Mouse (Mus musculus) lung, embryonic 15.5 days (tissue): Measurements from ENCODE around the gene Dst. TPM values are rescaled to one million over a fixed set of nuclear protein-coding genes. Genes with fewer than 3 reads are reported as not detected.

Experiments
- ATAC-seq: fragments of 200-750 bp; cut with Nextera tagmentation; 2 replicates; pipeline ENCODE4 v1.8.0; 2017; ENCODE audit warnings: moderate number of reproducible peaks, borderline replicate concordance; ENCODE audit not compliant: low FRiP score, low TSS enrichment; ENCODE audit errors: extremely low read depth
- H3K27ac ChIP-seq: fragments of 300-500 bp; sonication (generic); 2 replicates; pipeline ENCODE4 v1.5.1; 2015; ENCODE audit warnings: moderate library complexity, mild to moderate bottlenecking, inconsistent platforms
- H3K27me3 ChIP-seq: fragments of 300-500 bp; sonication (generic); 2 replicates; pipeline ENCODE4 v1.6.1; 2015; ENCODE audit warnings: inconsistent platforms
- H3K36me3 ChIP-seq: fragments of 300-500 bp; sonication (generic); 2 replicates; pipeline ENCODE4 v1.6.1; 2015; ENCODE audit warnings: inconsistent platforms
- H3K4me1 ChIP-seq: fragments of 300-500 bp; sonication (generic); 2 replicates; pipeline ENCODE4 v1.6.1; 2015; ENCODE audit warnings: inconsistent platforms
- H3K4me2 ChIP-seq: fragments of 300-500 bp; sonication (generic); 2 replicates; pipeline ENCODE4 v1.6.1; 2015; ENCODE audit warnings: inconsistent platforms, mild to moderate bottlenecking, moderate library complexity
- H3K4me3 ChIP-seq: fragments of 300-500 bp; sonication (generic); 2 replicates; pipeline ENCODE4 v1.5.1; 2015; ENCODE audit warnings: mild to moderate bottlenecking, inconsistent platforms
- H3K9ac ChIP-seq: fragments of 300-500 bp; sonication (generic); 2 replicates; pipeline ENCODE4 v1.6.1; 2015; ENCODE audit warnings: inconsistent platforms
- H3K9me3 ChIP-seq: fragments of 300-500 bp; sonication (generic); 2 replicates; pipeline ENCODE4 v1.6.1; 2016; ENCODE audit warnings: inconsistent platforms
- WGBS: fragments of 180-500 bp; shearing (Covaris S2); methylation state at CpG from one replicate; pipeline ENCODE4 v1.1.7; 2015; 5-methylcytosine and 5-hydroxymethylcytosine counted together
- polyA plus RNA-seq: library from polyadenylated mRNA; unstranded; fragments of >200 nt; fragmentation: Nextera tagmentation; extraction: Ambion mirVana; gene quantifications from 2 replicates; pipeline ENCODE4 v1.2.1, GENCODE M21; 2015

The Dst gene
- 13.2 and 15.2 TPM in 2 replicates for polyA plus RNA-seq

DNA sequence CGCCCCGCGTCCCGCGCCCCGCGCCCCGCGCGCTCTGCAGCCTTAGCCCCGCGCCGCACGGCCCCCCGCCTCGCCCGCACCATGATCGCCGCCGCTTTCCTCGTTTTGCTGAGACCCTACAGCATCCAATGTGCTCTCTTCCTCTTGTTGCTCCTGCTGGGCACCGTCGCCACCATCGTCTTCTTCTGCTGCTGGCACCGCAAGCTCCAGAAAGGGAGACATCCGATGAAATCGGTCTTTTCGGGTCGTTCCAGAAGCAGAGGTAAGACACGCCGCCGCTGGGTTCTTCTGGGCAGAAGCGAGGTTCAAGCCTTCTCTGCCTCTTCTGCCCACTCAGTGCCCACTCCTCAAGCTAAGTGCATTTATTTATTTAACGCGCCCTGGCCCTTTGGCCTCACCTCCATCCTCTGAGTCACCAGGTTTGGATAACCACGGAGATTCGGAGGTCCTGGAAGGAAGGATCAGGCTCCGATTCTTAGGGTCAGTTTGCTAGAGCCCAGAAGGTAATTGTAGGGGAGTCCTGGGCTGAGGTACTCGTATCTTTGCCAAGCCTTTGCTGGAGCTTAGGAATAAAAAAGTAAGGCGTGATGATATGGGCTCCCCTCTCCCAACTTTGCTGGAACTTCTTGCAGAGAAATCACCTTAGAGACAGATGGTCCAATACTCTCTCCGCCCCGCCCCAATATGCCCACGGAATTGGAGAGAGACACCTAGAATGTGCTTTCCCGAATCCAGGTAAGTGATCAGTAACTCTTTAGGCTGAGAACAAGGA is at the start of gene Dst:
Dst (plus strand) TSS at position 35 of the 772 bp plus-strand sequence.
- WGBS: 3% methylated on average over 43 of the region's 44 CpGs

DNA sequence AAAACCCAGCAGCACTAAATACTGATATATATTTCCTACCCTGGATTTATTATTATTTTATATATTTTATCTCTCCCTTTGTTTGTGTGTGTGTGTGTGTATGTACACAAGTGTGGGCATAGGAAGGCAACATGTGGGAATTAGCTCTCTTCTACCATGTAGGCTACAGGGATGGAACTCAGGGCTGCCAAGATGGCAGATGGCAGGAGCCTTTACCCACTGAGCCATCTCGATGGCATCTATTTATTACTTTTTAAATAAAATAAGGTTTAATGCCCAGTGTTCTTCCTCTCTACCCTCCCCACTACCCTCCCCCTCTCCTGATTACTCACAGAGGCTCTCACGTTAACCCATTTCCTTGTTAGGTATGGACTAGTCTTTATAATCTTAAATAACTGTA is 39.0 kb upstream of the Dst start:
- no peaks in the 10 kb centered on the region for H3K4me1 ChIP-seq
- H3K27me3 ChIP-seq: no peaks in the 10 kb centered on the region
- no peak overlapping the region for H3K27ac ChIP-seq
- no peak overlapping the region for H3K9ac ChIP-seq
- H3K36me3 ChIP-seq: no peaks in the 10 kb centered on the region
- no peak overlapping the region for H3K4me3 ChIP-seq
- no peaks in the 10 kb centered on the region for H3K9me3 ChIP-seq
- 84% methylated on average over 2 of the region's 2 CpGs for WGBS
- no peak overlapping the region for H3K4me2 ChIP-seq
- ATAC-seq: no peak

More for the DNA sequence above, at the start of gene Dst:
- Histone ChIP-seq H3K9ac (peak within 1 kb of the TSS; percentile 44), H3K27me3 (peaks cover 44% of the 10 kb centered on the region), H3K27ac (no peak within 1 kb of the TSS), H3K36me3 (no peaks in the 10 kb centered on the region), H3K4me2 (peak within 1 kb of the TSS; percentile 100), H3K9me3 (no peaks in the 10 kb centered on the region), H3K4me1 (peaks cover 19% of the 10 kb centered on the region), H3K4me3 (peak within 1 kb of the TSS; percentile 64)
- ATAC-seq: 0 out of 2 replicates have a peak, but pooled peaks have one; percentile 19

DNA sequence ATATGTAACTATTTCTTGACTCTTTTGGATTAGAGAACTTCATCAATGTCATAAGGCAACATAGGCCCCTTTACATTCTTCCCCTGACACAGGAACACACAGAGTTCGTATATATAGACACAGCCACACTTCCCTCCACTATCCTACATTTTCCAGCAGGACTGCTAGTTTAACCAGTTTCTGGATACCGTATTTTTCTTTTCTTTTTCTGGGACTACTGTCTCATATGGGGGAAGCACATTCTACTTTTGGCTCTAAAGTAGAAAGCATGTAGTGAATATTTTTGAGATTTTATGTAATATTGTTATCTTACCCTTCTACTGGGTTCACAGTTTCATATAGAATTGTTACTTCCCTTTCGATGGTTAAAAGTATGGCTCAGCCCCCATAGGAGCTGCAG is 38.6 kb upstream of the Dst start:
- Histone ChIP-seq H3K4me3 (no peak overlapping the region), H3K4me2 (no peak overlapping the region), H3K27ac (no peak overlapping the region), H3K36me3 (no peaks in the 10 kb centered on the region), H3K9ac (no peak overlapping the region), H3K4me1 (no peaks in the 10 kb centered on the region), H3K9me3 (no peaks in the 10 kb centered on the region), H3K27me3 (no peaks in the 10 kb centered on the region)
- WGBS: 80% methylated on average over 3 of the region's 3 CpGs
- ATAC-seq: no peak

DNA sequence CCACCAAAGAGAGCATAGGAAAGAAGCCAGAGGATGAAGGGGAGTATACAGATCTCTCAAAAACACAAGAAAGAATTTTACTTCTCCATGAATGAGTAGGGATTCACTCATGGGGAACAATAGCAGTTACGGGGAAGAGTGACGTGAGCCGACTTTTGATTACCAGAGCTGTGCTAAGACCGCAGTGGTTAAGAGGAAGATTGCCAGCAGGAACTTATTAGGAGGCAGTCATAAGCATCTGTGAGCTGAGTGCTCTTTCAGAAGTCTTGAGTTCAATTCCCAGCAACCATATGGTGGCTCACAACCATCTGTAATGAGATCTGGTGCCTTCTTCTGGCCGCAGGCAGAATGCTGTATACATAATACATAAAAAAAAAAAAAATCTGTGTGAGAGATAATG is 34.5 kb upstream of the Dst start:
- Histone ChIP-seq H3K4me3 (no peak overlapping the region), H3K9ac (no peak overlapping the region), H3K4me1 (no peaks in the 10 kb centered on the region), H3K27ac (no peak overlapping the region), H3K36me3 (no peaks in the 10 kb centered on the region), H3K9me3 (no peaks in the 10 kb centered on the region), H3K27me3 (no peaks in the 10 kb centered on the region), H3K4me2 (no peak overlapping the region)
- ATAC-seq: no peak
- WGBS: 93% methylated on average over 5 of the region's 5 CpGs

DNA sequence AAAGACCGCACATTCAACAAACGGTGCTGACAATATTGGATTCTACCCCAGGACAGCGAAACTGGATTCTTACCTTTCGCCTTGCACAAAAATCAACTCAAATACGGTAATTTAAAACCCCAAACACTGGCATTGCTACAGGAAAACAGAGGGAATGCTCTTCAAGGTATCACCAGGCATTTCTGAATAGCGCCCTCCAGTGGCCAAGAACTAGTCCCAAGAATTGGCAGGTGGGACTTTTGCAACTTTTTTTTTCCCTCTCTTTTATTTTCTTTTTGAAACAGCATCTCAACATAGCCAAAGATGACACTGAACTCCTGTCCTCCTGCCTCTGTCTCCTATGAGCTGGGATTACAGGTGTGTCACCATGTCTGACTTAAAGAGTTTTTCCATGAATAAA is 32.3 kb upstream of the Dst start:
- Histone ChIP-seq H3K4me3 (no peak overlapping the region), H3K4me1 (no peaks in the 10 kb centered on the region), H3K9me3 (no peaks in the 10 kb centered on the region), H3K27ac (no peak overlapping the region), H3K36me3 (no peaks in the 10 kb centered on the region), H3K9ac (no peak overlapping the region), H3K27me3 (no peaks in the 10 kb centered on the region), H3K4me2 (no peak overlapping the region)
- ATAC-seq: no peak
- 41% methylated on average over 6 of the region's 6 CpGs for WGBS

DNA sequence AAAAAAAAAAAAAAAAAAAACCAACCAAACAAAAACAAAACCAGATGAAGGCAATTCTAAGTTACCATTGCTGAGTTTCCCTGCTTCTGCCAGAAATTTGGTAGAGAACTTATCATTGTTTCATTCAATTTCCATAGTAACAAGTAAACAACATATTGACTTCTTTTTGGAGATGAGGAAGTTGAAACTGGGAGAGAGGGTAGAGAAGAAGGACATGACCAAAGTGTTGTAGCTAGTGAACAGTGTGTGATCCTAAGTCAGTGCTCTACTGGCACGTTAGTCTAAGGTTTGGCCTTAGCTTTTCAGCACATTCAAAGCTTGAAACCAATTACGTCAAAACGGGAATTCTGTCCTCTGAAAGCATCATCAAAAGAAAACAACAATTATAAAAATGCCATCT is 31.6 kb upstream of the Dst start:
- no peaks in the 10 kb centered on the region for H3K9me3 ChIP-seq
- WGBS: 77% methylated on average over 3 of the region's 3 CpGs

DNA sequence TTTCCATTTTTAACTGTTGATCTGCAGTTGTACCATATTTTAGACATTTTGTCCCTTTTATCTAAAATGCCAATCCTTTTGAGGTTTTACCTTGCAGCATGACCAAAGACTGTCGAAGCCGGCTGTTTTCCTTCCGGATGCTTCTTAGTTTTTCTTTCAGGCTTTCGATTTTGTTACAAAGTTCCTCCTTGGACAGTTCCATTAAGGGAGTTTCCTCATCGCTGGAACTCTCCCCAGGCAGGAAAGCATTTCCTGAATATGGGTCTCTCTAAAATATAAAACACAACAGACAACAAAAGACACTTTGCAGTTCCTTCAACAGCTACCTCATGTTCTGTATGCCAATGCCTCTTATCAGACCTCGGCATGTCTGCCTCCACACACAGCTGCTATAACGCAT is 29.9 kb upstream of the Dst start:
- no peaks in the 10 kb centered on the region for H3K27me3 ChIP-seq
- H3K4me1 ChIP-seq: 0 out of 2 replicates have a peak, but pooled peaks cover under 1% of the 10 kb centered on the region
- WGBS: 72% methylated on average over 7 of the region's 7 CpGs
- no peak overlapping the region for H3K4me2 ChIP-seq
- no peaks in the 10 kb centered on the region for H3K36me3 ChIP-seq
- H3K9me3 ChIP-seq: no peaks in the 10 kb centered on the region
- H3K4me3 ChIP-seq: no peak overlapping the region
- no peak for ATAC-seq
- H3K27ac ChIP-seq: no peak overlapping the region
- H3K9ac ChIP-seq: no peak overlapping the region

More for the DNA sequence above, 31.6 kb upstream of the Dst start:
- Histone ChIP-seq H3K9ac (no peak overlapping the region), H3K4me2 (no peak overlapping the region), H3K27me3 (no peaks in the 10 kb centered on the region), H3K4me3 (no peak overlapping the region), H3K36me3 (no peaks in the 10 kb centered on the region), H3K4me1 (no peaks in the 10 kb centered on the region), H3K27ac (no peak overlapping the region)
- no peak for ATAC-seq

DNA sequence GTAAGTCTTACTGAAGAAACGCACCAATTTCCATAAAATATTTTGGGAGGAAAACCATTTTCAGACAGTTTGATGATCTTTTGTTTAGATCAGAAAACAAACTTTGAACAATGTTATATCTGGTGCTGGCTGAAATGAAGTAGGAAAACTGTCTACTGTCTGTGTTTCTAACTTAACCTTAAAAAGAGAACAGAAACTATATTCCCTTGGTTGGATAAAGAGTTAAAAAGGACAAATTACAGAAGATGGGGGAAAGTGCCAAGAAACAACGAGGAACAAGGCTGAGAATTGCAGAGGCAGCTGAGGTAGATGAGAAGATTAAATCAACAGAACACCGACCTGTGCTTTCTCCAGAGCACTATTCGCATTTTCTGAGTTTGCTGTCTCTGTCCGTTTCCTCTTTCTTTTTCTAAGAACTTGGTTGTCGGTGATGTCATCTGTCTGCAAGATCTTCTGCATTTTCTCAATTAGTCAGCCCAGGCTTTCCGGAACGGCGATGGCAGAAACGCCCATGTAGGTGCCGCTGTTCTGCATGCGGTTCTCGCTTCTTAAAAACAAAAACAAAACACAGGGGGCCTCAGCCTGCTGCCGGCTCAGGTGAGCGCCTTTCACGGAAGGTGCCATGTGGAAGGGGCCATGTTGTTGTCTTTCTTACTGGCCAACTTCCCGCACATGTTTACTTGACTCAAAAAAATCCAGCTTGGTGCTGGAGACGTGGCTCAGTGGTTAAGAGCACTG is 24.8 kb upstream of the Dst start:
- ATAC-seq: no peak
- Histone ChIP-seq H3K4me3 (peak overlapping the region; percentile 15), H3K4me1 (peaks cover 6% of the 10 kb centered on the region; the same call in 1 of the 2 replicates), H3K4me2 (peak overlapping the region; percentile 44), H3K9me3 (no peaks in the 10 kb centered on the region), H3K27me3 (no peaks in the 10 kb centered on the region), H3K27ac (no peak overlapping the region), H3K36me3 (no peaks in the 10 kb centered on the region), H3K9ac (no peak overlapping the region)
- WGBS: 11% methylated on average over 18 of the region's 18 CpGs

DNA sequence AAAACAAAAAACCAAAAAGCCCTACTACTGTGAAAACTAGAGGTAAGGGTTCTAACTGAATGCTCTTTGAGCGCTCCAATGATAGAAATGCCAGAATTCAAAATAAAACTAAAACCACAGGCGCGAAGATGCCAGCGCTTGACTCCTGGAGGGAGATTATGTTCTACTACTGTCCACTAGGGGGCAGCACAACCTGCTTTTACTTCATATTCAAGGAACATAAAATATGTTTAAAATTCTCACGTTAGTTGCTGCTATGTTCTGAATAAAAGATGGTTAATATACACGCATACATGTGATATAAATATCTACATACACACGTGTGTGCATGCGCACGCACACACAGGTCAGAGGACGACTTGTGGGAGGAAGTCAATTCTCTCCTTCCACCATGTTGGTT is 15.2 kb upstream of the Dst start:
- 61% methylated on average over 10 of the region's 10 CpGs for WGBS
- no peak overlapping the region for H3K4me2 ChIP-seq
- H3K4me1 ChIP-seq: no peaks in the 10 kb centered on the region
- no peak overlapping the region for H3K9ac ChIP-seq
- no peaks in the 10 kb centered on the region for H3K36me3 ChIP-seq
- no peak for ATAC-seq
- no peak overlapping the region for H3K4me3 ChIP-seq
- no peak overlapping the region for H3K27ac ChIP-seq
- H3K27me3 ChIP-seq: no peaks in the 10 kb centered on the region
- H3K9me3 ChIP-seq: no peaks in the 10 kb centered on the region

DNA sequence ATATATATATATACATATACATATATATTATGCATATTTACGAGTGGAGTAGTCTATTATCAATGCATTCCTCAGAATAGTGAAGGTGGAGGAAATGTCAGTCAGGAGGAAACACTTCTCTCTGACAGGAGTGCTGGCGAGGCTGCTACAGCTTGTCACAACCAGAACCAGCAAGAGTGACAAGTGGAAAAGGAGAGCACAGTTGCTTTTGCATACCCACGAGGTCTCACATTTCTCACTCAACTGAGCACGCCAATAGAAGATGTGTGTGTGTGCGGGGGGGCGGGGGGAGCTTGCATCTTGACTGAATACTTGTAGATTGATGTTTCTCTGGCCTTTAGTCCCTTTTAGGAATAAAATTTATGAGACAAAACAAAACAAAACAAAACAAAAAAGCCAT is 11.9 kb upstream of the Dst start:
- H3K9me3 ChIP-seq: no peaks in the 10 kb centered on the region
- no peaks in the 10 kb centered on the region for H3K27me3 ChIP-seq
- ATAC-seq: no peak
- no peaks in the 10 kb centered on the region for H3K4me1 ChIP-seq
- H3K4me3 ChIP-seq: no peak overlapping the region
- no peaks in the 10 kb centered on the region for H3K36me3 ChIP-seq
- WGBS: 65% methylated on average over 6 of the region's 6 CpGs
- H3K4me2 ChIP-seq: no peak overlapping the region
- H3K27ac ChIP-seq: no peak overlapping the region
- H3K9ac ChIP-seq: no peak overlapping the region

DNA sequence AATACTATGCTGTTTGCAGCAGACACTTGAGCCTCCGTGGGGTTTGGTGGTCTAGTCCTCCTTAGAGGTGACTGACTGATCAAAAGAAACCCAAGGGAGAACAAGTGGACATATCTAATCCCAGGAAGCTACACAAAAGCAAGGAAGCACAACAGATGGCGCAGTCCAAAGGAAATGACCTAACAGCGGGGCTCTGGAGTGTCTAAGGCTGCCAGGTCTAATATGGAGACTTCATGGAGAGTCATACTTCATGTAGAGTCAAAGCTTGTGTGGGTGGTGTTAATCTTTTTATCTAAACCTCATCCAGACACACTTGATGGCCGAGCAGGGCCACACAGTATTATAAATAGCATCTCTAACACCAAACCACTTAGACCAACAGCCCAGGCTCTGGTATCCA is 11.4 kb upstream of the Dst start:
- H3K27ac ChIP-seq: no peak overlapping the region

DNA sequence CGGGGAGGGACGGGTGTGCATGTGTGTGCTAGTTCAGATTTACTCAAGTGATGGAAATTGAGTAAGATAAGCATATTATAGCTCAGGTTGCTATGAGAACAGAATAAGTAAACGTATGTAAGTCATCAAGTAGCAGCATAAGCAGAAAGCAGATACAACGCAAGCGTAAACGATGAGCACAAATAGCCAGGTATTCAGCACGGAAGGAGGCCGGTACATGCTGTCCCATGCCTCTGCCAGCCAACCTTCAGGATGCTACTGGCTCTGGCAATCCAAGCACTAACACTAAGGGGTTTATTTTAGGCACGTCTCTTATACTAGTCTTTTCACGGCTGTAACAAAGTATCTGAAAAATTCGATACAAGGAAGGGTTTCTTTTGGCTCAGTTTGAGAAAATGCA is 10.6 kb upstream of the Dst start:
- WGBS: 78% methylated on average over 11 of the region's 11 CpGs
- no peak overlapping the region for H3K4me2 ChIP-seq
- H3K36me3 ChIP-seq: no peaks in the 10 kb centered on the region
- no peak overlapping the region for H3K4me3 ChIP-seq
- H3K4me1 ChIP-seq: no peaks in the 10 kb centered on the region
- H3K9ac ChIP-seq: no peak overlapping the region
- no peak for ATAC-seq
- H3K27me3 ChIP-seq: no peaks in the 10 kb centered on the region
- no peak overlapping the region for H3K27ac ChIP-seq
- H3K9me3 ChIP-seq: no peaks in the 10 kb centered on the region

More for the DNA sequence above, 11.4 kb upstream of the Dst start:
- H3K4me2 ChIP-seq: no peak overlapping the region
- H3K36me3 ChIP-seq: no peaks in the 10 kb centered on the region
- H3K4me1 ChIP-seq: no peaks in the 10 kb centered on the region
- no peaks in the 10 kb centered on the region for H3K9me3 ChIP-seq
- ATAC-seq: no peak
- H3K9ac ChIP-seq: no peak overlapping the region
- 62% methylated on average over 4 of the region's 4 CpGs for WGBS
- H3K4me3 ChIP-seq: no peak overlapping the region
- no peaks in the 10 kb centered on the region for H3K27me3 ChIP-seq
